Mouse (Mus musculus) myocyte (in vitro differentiated cells): Measurements from ENCODE around the gene Tmprss9. TPM values are rescaled to one million over a fixed set of nuclear protein-coding genes. Genes with fewer than 3 reads are reported as not detected.

Experiments used
- H3K27me3 ChIP-seq: one replicate; pipeline ENCODE4 v1.6.1; 2011; ENCODE audit not compliant: control insufficient read depth, insufficient read depth, insufficient read length
- H3K36me3 ChIP-seq: one replicate; pipeline ENCODE4 v1.6.1; 2011; ENCODE audit not compliant: control insufficient read depth, insufficient read depth
- H3K4me2 ChIP-seq: one replicate; pipeline ENCODE4 v1.6.1; 2011; ENCODE audit warnings: low read depth, control low read depth
- H3K4me3 ChIP-seq: one replicate; pipeline ENCODE4 v1.5.1; 2011; ENCODE audit warnings: mild to moderate bottlenecking, control low read depth, moderate library complexity
- H3K79me2 ChIP-seq: one replicate; pipeline ENCODE4 v1.6.1; 2011; ENCODE audit not compliant: control insufficient read depth, insufficient read depth
- H3ac ChIP-seq: one replicate; pipeline ENCODE4 v1.6.1; 2011; ENCODE audit not compliant: control insufficient read depth, insufficient read length
- CEBPB ChIP-seq: IDR thresholded peaks from 2 replicates; pipeline ENCODE4 v1.6.1; 2011; ENCODE audit warnings: mild to moderate bottlenecking, moderate library complexity; ENCODE audit not compliant: poor library complexity, insufficient read depth, severe bottlenecking
- E2F4 ChIP-seq: IDR thresholded peaks from one replicate; pipeline ENCODE4 v1.6.1; 2011; ENCODE audit warnings: mild to moderate bottlenecking, control low read depth, moderate library complexity; ENCODE audit not compliant: insufficient read depth
- MAX ChIP-seq: IDR thresholded peaks from one replicate; pipeline ENCODE4 v1.6.1; 2011; ENCODE audit warnings: low read depth, mild to moderate bottlenecking, control low read depth
- MYOD1 ChIP-seq, 3 experiments: IDR thresholded peaks; one replicate each; pipeline ENCODE4 v1.6.1; 2011; ENCODE audit warnings: control low read depth in 2 of 3, low read depth in 2 of 3, mild to moderate bottlenecking in 2 of 3, moderate library complexity in 1 of 3; ENCODE audit not compliant: insufficient read length in 2 of 3, control insufficient read depth in 1 of 3
- MYOG ChIP-seq, 3 experiments: IDR thresholded peaks; one replicate each; pipeline ENCODE4 v1.6.1; 2011; ENCODE audit warnings: control low read depth in 2 of 3, low read depth in 2 of 3, mild to moderate bottlenecking in 2 of 3; ENCODE audit not compliant: insufficient read length in 2 of 3, control insufficient read depth in 1 of 3, insufficient read depth in 1 of 3
- POLR2A ChIP-seq: IDR thresholded peaks from one replicate; pipeline ENCODE4 v1.6.1; 2011; ENCODE audit warnings: low read depth, mild to moderate bottlenecking, control low read depth, moderate library complexity; ENCODE audit not compliant: insufficient read length
- POLR2AphosphoS2 ChIP-seq: IDR thresholded peaks from one replicate; pipeline ENCODE4 v1.6.1; 2011; ENCODE audit warnings: low read depth, control low read depth; ENCODE audit not compliant: insufficient read length
- REST ChIP-seq: IDR thresholded peaks from one replicate; pipeline ENCODE4 v1.6.1; 2011; ENCODE audit warnings: mild to moderate bottlenecking, control low read depth, moderate library complexity; ENCODE audit not compliant: insufficient read depth, insufficient read length
- SRF ChIP-seq: IDR thresholded peaks from one replicate; pipeline ENCODE4 v1.6.1; 2011; ENCODE audit warnings: low read depth; ENCODE audit not compliant: control insufficient read depth, insufficient read length
- TCF12 ChIP-seq: IDR thresholded peaks from one replicate; pipeline ENCODE4 v1.6.1; 2011; ENCODE audit warnings: mild to moderate bottlenecking, control low read depth; ENCODE audit not compliant: poor library complexity, insufficient read depth, severe bottlenecking
- TCF3 ChIP-seq: IDR thresholded peaks from one replicate; pipeline ENCODE4 v1.6.1; 2011; ENCODE audit warnings: low read depth, control low read depth; ENCODE audit not compliant: insufficient read length
- USF1 ChIP-seq: IDR thresholded peaks from one replicate; pipeline ENCODE4 v1.6.1; 2011; ENCODE audit warnings: low read depth, mild to moderate bottlenecking, control low read depth, moderate library complexity
- polyA plus RNA-seq: library from polyadenylated mRNA; unstranded; fragments of >200 nt; fragmentation: generic; extraction: Trizol; gene quantifications from one replicate; pipeline ENCODE4 v1.2.1, GENCODE M21; 2012; ENCODE audit warnings: missing spikeins

Gene Tmprss9
- polyA plus RNA-seq, 1 experiment = 0.05 TPM

GRCm38 (mm10) chr10:80932206-80932605 is 60.6 kb downstream of the Tmprss9 start:
- Histone ChIP-seq H3K36me3 (no peaks in the 10 kb centered on the region), H3K27me3 (no peaks in the 10 kb centered on the region), H3K4me3 (peak overlapping the region; percentile 97), H3ac (no peak overlapping the region), H3K79me2 (peaks cover 12% of the 10 kb centered on the region), H3K4me2 (peak overlapping the region; percentile 96)
- TF ChIP-seq POLR2AphosphoS2 (peak; percentile 72), CEBPB (peak; percentile 50; the same call in 1 of the 2 replicates), SRF (no peak)

- TF ChIP-seq POLR2A (peak; percentile 16), USF1 (no peak)
- Histone ChIP-seq H3K4me2 (peak overlapping the region; percentile 96), H3K27me3 (no peaks in the 10 kb centered on the region), H3K79me2 (peaks cover 12% of the 10 kb centered on the region), H3K36me3 (no peaks in the 10 kb centered on the region), H3K4me3 (peak overlapping the region; percentile 97), H3ac (no peak overlapping the region)
These were observed 61.2 kb downstream of the Tmprss9 start for GRCm38 (mm10) chr10:80932700-80933420.

GRCm38 (mm10) chr10:80933421-80933979 is 61.9 kb downstream of the Tmprss9 start:
- H3ac ChIP-seq = no peak overlapping the region
- H3K4me3 ChIP-seq = peak overlapping the region; percentile 97
- no peaks in the 10 kb centered on the region for H3K27me3 ChIP-seq
- H3K4me2 ChIP-seq = peak overlapping the region; percentile 96
- H3K79me2 ChIP-seq = peaks cover 12% of the 10 kb centered on the region
- TF ChIP-seq POLR2AphosphoS2 = no peak
- no peak for TF ChIP-seq POLR2A
- TF ChIP-seq TCF3 = no peak
- TF ChIP-seq E2F4 = no peak
- TF ChIP-seq REST = no peak
- H3K36me3 ChIP-seq = no peaks in the 10 kb centered on the region

GRCm38 (mm10) chr10:80934136-80934985 is 62.7 kb downstream of the Tmprss9 start:
- H3K4me3 ChIP-seq = no peak overlapping the region
- H3K27me3 ChIP-seq = no peaks in the 10 kb centered on the region
- no peaks in the 10 kb centered on the region for H3K36me3 ChIP-seq
- H3ac ChIP-seq = no peak overlapping the region
- TF ChIP-seq MYOG (IDR thresholded peaks at IDR 0.05; ENCODE audit: control insufficient read depth in 1 of 3, insufficient read depth in 1 of 3, insufficient read length in 2 of 3, low read depth in 2 of 3) (no peak), USF1 (no peak), MYOD1 (IDR thresholded peaks at IDR 0.05; ENCODE audit: control insufficient read depth in 1 of 3, insufficient read length in 2 of 3, low read depth in 2 of 3) (no peak), POLR2A (no peak), POLR2AphosphoS2 (no peak), MAX (no peak), E2F4 (no peak)
- no peak overlapping the region for H3K4me2 ChIP-seq
- peaks cover 12% of the 10 kb centered on the region for H3K79me2 ChIP-seq

GRCm38 (mm10) chr10:80935241-80935640 is 63.6 kb downstream of the Tmprss9 start:
- Histone ChIP-seq H3K4me3 (no peak overlapping the region), H3K79me2 (peaks cover 9% of the 10 kb centered on the region)
- no peak for TF ChIP-seq MYOD1 (IDR thresholded peaks at IDR 0.05; ENCODE audit: control insufficient read depth in 1 of 3, insufficient read length in 2 of 3, low read depth in 2 of 3)
- peak; percentile 78 for TF ChIP-seq CEBPB
- no peak for TF ChIP-seq REST
- TF ChIP-seq MYOG (IDR thresholded peaks at IDR 0.05; ENCODE audit: control insufficient read depth in 1 of 3, insufficient read depth in 1 of 3, insufficient read length in 2 of 3, low read depth in 2 of 3) = no peak

GRCm38 (mm10) chr10:80935698-80936097 is 64.0 kb downstream of the Tmprss9 start:
- TF ChIP-seq CEBPB (no peak), TCF12 (no peak), MYOD1 (IDR thresholded peaks at IDR 0.05; ENCODE audit: control insufficient read depth in 1 of 3, insufficient read length in 2 of 3, low read depth in 2 of 3) (no peak), MYOG (IDR thresholded peaks at IDR 0.05; ENCODE audit: control insufficient read depth in 1 of 3, insufficient read depth in 1 of 3, insufficient read length in 2 of 3, low read depth in 2 of 3) (no peak), REST (no peak), MAX (no peak), POLR2AphosphoS2 (no peak), SRF (no peak), POLR2A (no peak), E2F4 (no peak), TCF3 (no peak), USF1 (no peak)

More at GRCm38 (mm10) chr10:80935241-80935640, 63.6 kb downstream of the Tmprss9 start:
- Histone ChIP-seq H3K4me2 (no peak overlapping the region), H3K27me3 (no peaks in the 10 kb centered on the region), H3ac (no peak overlapping the region), H3K36me3 (no peaks in the 10 kb centered on the region)

More at GRCm38 (mm10) chr10:80935698-80936097, 64.0 kb downstream of the Tmprss9 start:
- no peaks in the 10 kb centered on the region for H3K36me3 ChIP-seq
- peak overlapping the region; percentile 58 for H3K4me2 ChIP-seq
- H3ac ChIP-seq = no peak overlapping the region
- H3K4me3 ChIP-seq = no peak overlapping the region
- no peaks in the 10 kb centered on the region for H3K27me3 ChIP-seq
- peaks cover 4% of the 10 kb centered on the region for H3K79me2 ChIP-seq
